Mouse (Mus musculus) macrophage (primary cell): Measurements from ENCODE around the gene Spocd1. TPM values are rescaled to one million over a fixed set of nuclear protein-coding genes. Genes with fewer than 3 reads are reported as not detected.

Experiments
- H3K27ac ChIP-seq: fragments of 350-480 bp; formaldehyde crosslinking; 2 replicates; pipeline ENCODE4 v1.9.0; 2021
- H3K36me3 ChIP-seq: fragments of 350-480 bp; formaldehyde crosslinking; 2 replicates; pipeline ENCODE4 v1.9.0; 2021; ENCODE audit errors: inconsistent target
- H3K4me3 ChIP-seq: fragments of 350-480 bp; formaldehyde crosslinking; 2 replicates; pipeline ENCODE4 v1.9.0; 2021; ENCODE audit errors: inconsistent target
- H3K79me2 ChIP-seq: fragments of 350-480 bp; formaldehyde crosslinking; 2 replicates; pipeline ENCODE4 v1.9.0; 2021; ENCODE audit errors: inconsistent target
- WGBS: methylation state at CpG from one replicate; pipeline ENCODE4 v1.1.7; 2026; ENCODE audit warnings: inconsistent platforms; ENCODE audit not compliant: missing documents; 5-methylcytosine and 5-hydroxymethylcytosine counted together
- polyA plus RNA-seq: library from polyadenylated mRNA; stranded (reverse); fragments of 250-400 nt; gene quantifications from 3 replicates; pipeline ENCODE4 v1.2.4, GENCODE M21; 2018; ENCODE audit warnings: inconsistent platforms

The Spocd1 gene
- polyA plus RNA-seq, 1 experiment from 2014 or later, result not detected

- WGBS, result 63% methylated on average over 3 of the region's 3 CpGs
- Histone ChIP-seq H3K36me3 (no peaks in the 10 kb centered on the region), H3K27ac (no peak overlapping the region), H3K4me3 (no peak overlapping the region), H3K79me2 (no peaks in the 10 kb centered on the region)
Observed at GRCm38 (mm10) chr4:129912998-129913397, 16.1 kb upstream of the Spocd1 start.

GRCm38 (mm10) chr4:129913761-129914644 lies 15.0 kb upstream of the Spocd1 start:
- 1% methylated on average over 14 of the region's 16 CpGs for WGBS
- Histone ChIP-seq H3K36me3 (no peaks in the 10 kb centered on the region), H3K79me2 (no peaks in the 10 kb centered on the region), H3K4me3 (no peak overlapping the region), H3K27ac (peak overlapping the region; percentile 72)

- no peak overlapping the region for H3K4me3 ChIP-seq
- H3K27ac ChIP-seq, result no peak overlapping the region
- 44% methylated on average over 3 of the region's 4 CpGs for WGBS
Observed at GRCm38 (mm10) chr4:129914686-129915085, 14.4 kb upstream of the Spocd1 start.

GRCm38 (mm10) chr4:129915349-129915988 lies 13.6 kb upstream of the Spocd1 start:
- Histone ChIP-seq H3K4me3 (no peak overlapping the region), H3K36me3 (no peaks in the 10 kb centered on the region), H3K79me2 (no peaks in the 10 kb centered on the region), H3K27ac (no peak overlapping the region)
- WGBS, result 94% methylated on average over 4 of the region's 7 CpGs

More at GRCm38 (mm10) chr4:129914686-129915085, 14.4 kb upstream of the Spocd1 start:
- Histone ChIP-seq H3K36me3 (no peaks in the 10 kb centered on the region), H3K79me2 (no peaks in the 10 kb centered on the region)

- H3K79me2 ChIP-seq, result no peaks in the 10 kb centered on the region
- no peaks in the 10 kb centered on the region for H3K36me3 ChIP-seq
- WGBS, result 41% methylated on average over 2 of the region's 2 CpGs
- no peak overlapping the region for H3K4me3 ChIP-seq
- no peak overlapping the region for H3K27ac ChIP-seq
Observed at GRCm38 (mm10) chr4:129916159-129916558, 12.9 kb upstream of the Spocd1 start.

DNA sequence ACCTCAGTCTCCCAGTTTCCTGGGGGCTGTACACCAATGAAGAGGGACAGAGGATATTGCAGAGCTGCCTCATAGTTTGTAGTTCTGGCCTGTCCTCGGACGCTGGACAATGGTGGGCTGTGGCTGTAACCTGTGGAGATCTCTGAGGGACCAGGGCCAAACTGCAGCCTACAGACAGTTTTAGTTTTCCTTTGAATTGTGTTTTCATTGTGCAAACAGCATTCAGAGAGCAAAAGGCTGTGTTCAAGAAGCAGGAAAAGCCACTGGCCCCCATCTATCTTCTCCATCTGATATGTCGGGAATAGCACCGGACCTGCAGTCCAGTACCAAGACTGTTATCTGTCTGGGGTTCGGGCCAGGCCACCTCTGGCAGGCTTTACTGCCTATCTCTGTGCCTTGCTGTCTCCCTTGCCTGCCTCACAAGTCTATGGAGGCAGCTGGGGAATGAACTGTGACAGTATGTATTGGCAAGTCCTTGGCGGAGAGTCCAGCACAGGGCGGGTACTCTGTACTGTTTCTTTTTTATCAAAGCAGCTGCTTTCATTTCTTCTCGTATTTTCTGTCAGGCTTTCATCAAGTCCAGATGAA lies 11.9 kb upstream of the Spocd1 start:
- Histone ChIP-seq H3K4me3 (no peak overlapping the region), H3K36me3 (no peaks in the 10 kb centered on the region), H3K79me2 (no peaks in the 10 kb centered on the region), H3K27ac (no peak overlapping the region)
- 93% methylated on average over 8 of the region's 8 CpGs for WGBS

- Histone ChIP-seq H3K36me3 (no peaks in the 10 kb centered on the region), H3K27ac (no peak overlapping the region), H3K4me3 (no peak overlapping the region), H3K79me2 (no peaks in the 10 kb centered on the region)
- 83% methylated on average over 5 of the region's 5 CpGs for WGBS
Observed at GRCm38 (mm10) chr4:129918464-129918863, 10.6 kb upstream of the Spocd1 start.

DNA sequence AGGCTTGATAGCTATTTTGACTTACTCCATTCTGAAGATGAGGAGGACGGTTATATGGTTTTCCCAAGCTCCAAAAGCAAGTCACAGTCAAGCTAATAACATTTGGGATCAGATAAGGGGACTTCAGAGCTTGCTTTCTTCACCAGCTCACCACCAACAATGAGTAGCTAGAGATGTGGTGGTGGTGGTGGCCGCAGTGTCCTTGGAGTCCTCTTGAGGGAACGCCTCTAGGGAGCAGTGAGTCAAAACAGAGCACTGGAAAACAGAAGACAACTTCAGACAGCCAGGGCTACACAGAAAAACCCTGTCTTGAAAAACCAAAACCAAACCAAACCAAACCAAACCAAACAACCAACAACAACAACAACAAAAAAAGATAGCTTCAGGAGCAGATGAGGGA lies 10.1 kb upstream of the Spocd1 start:
- Histone ChIP-seq H3K4me3 (no peak overlapping the region), H3K79me2 (no peaks in the 10 kb centered on the region), H3K36me3 (no peaks in the 10 kb centered on the region), H3K27ac (no peak overlapping the region)
- 93% methylated on average over 3 of the region's 3 CpGs for WGBS

DNA sequence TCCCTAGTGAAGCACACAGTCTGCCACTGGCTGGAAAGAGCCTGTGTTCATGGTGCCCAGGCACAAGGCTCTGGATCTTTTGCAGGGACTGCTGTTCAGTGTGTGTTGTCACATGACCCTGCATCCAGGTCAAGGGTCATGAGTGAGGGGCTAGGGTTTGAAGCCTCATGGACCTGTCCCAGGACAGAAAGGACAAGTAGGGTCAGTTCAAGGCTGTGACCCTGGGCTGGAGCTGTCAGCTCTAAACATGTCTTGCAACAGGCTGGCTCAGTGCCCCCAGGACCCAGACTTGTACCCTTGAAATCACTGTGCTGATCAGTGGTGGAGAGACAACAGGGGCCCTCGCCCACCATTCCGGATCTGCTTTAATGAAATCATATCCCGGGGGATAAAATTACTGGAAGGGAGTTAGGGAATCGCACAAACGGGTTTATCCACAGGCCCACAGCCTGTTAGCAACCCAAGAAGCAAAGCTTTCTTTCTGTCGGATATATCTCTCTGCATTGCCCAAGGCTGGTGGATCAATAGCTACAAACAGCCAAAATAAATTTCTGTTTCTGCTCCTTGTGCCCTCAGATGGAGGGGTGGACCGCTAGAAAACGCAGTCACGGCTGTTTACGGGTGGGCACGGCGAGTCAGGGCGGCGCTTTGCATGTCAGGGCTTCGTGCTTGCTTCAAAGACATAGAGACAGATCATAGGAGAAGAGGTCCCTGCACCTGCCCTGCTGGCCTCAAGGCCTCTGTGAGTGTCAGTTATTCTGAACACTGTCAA lies 8.3 kb upstream of the Spocd1 start:
- Histone ChIP-seq H3K79me2 (no peaks in the 10 kb centered on the region), H3K36me3 (no peaks in the 10 kb centered on the region), H3K4me3 (no peak overlapping the region), H3K27ac (no peak overlapping the region)
- 94% methylated on average over 15 of the region's 15 CpGs for WGBS

DNA sequence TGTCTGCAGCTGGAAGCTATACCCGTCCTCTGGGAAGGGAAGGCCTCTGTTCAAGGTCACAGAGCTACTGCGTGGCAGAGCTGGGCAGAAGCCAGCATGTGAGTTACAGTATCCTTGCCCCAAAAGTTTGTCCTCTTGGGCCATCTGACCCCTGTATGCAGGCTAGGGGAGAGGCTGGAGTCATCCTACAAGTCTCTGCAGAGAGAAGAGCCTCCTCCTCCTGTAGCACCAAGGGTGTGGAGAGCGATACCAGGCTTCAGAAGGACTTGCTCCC lies 7.8 kb upstream of the Spocd1 start:
- WGBS, result 81% methylated on average over 3 of the region's 3 CpGs
- Histone ChIP-seq H3K79me2 (no peaks in the 10 kb centered on the region), H3K4me3 (no peak overlapping the region), H3K27ac (no peak overlapping the region), H3K36me3 (no peaks in the 10 kb centered on the region)

GRCm38 (mm10) chr4:129924143-129924542 lies 4.9 kb upstream of the Spocd1 start:
- no peak overlapping the region for H3K4me3 ChIP-seq
- no peaks in the 10 kb centered on the region for H3K79me2 ChIP-seq
- 69% methylated on average over 8 of the region's 8 CpGs for WGBS
- no peaks in the 10 kb centered on the region for H3K36me3 ChIP-seq
- H3K27ac ChIP-seq, result no peak overlapping the region

DNA sequence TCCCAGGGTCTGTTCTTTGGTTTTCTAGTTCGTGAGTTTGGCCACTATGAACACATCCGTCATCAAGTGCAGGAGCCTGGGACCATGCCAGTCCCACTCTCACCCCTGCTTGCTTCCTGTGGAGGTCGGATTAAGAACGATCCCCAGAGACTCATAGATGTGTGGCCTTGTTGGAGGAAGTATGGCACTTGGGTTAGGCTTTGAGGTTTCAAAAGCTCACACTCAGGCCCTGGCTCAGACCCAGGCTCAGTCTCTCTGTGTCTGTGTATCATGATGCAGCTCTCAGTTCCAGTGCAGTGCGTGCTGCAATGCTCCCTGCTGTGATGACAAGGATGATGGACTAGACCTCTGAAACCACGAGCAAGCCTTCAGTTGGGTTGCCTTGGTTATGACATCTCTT lies 4.4 kb upstream of the Spocd1 start:
- WGBS, result 19% methylated on average over 6 of the region's 6 CpGs
- Histone ChIP-seq H3K27ac (no peak overlapping the region), H3K4me3 (no peak overlapping the region)

GRCm38 (mm10) chr4:129926544-129926943 lies 2.5 kb upstream of the Spocd1 start:
- WGBS, result 38% methylated on average over 8 of the region's 8 CpGs
- H3K27ac ChIP-seq, result no peak overlapping the region

More for the DNA sequence above, 4.4 kb upstream of the Spocd1 start:
- Histone ChIP-seq H3K36me3 (no peaks in the 10 kb centered on the region), H3K79me2 (no peaks in the 10 kb centered on the region)

DNA sequence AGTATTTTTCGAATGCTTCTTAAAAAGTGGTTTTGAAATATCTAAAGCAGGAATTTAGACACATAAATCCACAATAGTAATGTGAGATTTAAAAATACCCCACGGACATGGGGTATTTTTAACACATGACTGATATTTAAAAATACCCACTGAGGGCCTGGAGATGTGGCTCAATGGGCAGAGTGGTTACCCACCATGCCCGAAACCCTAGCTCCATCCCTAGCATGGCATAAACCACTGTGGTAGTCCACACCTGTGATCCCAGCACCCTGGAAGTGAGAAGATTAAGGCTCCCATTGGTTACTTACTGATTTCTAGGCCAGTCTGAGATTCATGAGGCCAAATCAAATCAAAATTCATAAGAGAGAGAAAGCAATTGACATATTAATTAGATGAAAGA lies 2.0 kb upstream of the Spocd1 start:
- no peaks in the 10 kb centered on the region for H3K79me2 ChIP-seq
- no peak overlapping the region for H3K27ac ChIP-seq
- H3K36me3 ChIP-seq, result no peaks in the 10 kb centered on the region
- H3K4me3 ChIP-seq, result no peak overlapping the region
- WGBS, result 81% methylated on average over 3 of the region's 3 CpGs

More at GRCm38 (mm10) chr4:129926544-129926943, 2.5 kb upstream of the Spocd1 start:
- no peaks in the 10 kb centered on the region for H3K79me2 ChIP-seq
- H3K36me3 ChIP-seq, result no peaks in the 10 kb centered on the region
- no peak overlapping the region for H3K4me3 ChIP-seq
